26 mouse cellular contexts compared by ENCODE assay signal in the genomic region with DNA sequence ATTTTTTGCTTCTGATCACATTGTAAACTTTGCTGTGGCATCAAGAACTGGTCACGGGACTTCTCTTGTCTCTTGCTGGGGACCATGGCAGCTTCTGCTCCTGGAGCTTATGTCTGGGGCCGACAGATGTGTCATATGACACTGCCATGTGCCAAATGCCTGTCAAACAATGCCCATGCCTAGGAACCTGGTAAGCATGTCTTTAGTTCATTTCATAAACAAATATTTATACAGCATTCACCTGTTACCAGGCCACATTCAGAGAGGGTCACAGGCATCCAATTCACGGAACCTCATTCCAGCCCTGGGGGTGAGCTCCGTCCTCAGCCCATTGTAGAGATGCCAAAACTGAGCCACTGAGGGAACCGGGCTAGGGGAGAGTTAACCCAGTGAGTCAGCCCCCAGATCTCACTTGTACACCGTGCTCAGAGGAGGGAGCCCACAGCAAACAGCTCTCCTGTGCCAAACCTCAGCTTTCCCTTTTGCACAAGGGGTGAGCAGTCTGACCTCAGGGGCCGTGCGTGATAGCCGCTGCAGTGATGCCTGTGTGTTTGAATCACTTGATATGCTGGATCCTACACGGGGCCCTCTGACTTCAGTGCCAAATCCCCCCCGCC. TPM values are rescaled to one million over a fixed set of nuclear protein-coding genes. Genes with fewer than 3 reads are reported as not detected.
DNase-seq lines count a peak whose midpoint lies in the region; ATAC-seq lines count a peak whose summit lies in the region.
"Had no signal": no experiment of that assay in that cellular context is flagged by ENCODE, and none has a peak within 500 bp of the region (broad histone marks: within the 10 kb centered on the region; RNA-seq: fewer than 3 reads in every experiment).

No protein-coding gene starts in this region.

- H3K4me1 ChIP-seq in heart, embryonic 14.5 days (ENCODE audit: control insufficient read depth in 2 of 2, insufficient read depth in 2 of 2, low read length in 2 of 2): peaks cover 51 to 64% of the 10 kb centered on the region in 2 experiments
- peaks cover 67% of the 10 kb centered on the region for H3K4me1 ChIP-seq in neural tube, embryonic 12.5 days
- peaks cover 78% of the 10 kb centered on the region for H3K4me1 ChIP-seq in neural tube, embryonic 15.5 days

- no peak overlapping the region for H3K27ac ChIP-seq in heart, embryonic 14.5 days (replicated peaks in 1 of 2; ENCODE audit: control insufficient read depth in 1 of 2, insufficient read depth in 1 of 2, low read depth in 2 of 2, low read length in 2 of 2)
- H3K27ac ChIP-seq in neural tube, embryonic 12.5 days: no peak overlapping the region
- H3K27ac ChIP-seq in neural tube, embryonic 15.5 days (replicated peaks): 0 out of 2 replicates have a peak overlapping the region, but pooled peaks have one; percentile 24
- H3K27ac ChIP-seq: hindbrain, embryonic 13.5 days; layer of hippocampus, adult 2 months; limb, embryonic 15.5 days had no signal

- 0 out of 2 replicates have a peak overlapping the region, but pooled peaks have one; percentile 18 for H3K9ac ChIP-seq in heart, embryonic 14.5 days (ENCODE audit: low read length)
- H3K9ac ChIP-seq in neural tube, embryonic 12.5 days: 0 out of 2 replicates have a peak overlapping the region, but pooled peaks have one; percentile 5
- no peak overlapping the region for H3K9ac ChIP-seq in neural tube, embryonic 15.5 days (replicated peaks)
- H3K9ac ChIP-seq: hindbrain, embryonic 13.5 days; limb, embryonic 15.5 days; neural tube, embryonic 13.5 days had no signal

- no peak for ATAC-seq in heart, embryonic 14.5 days (ENCODE audit: insufficient number of reproducible peaks, insufficient read depth, low FRiP score, low read depth)
- no peak for ATAC-seq in neural tube, embryonic 12.5 days (ENCODE audit: low FRiP score, low read depth)
- no peak for ATAC-seq in neural tube, embryonic 15.5 days (ENCODE audit: low FRiP score)
- ATAC-seq: Patski had no signal

- H3K9me3 ChIP-seq in heart, embryonic 14.5 days (ENCODE audit: control insufficient read depth, low read length): no peaks in the 10 kb centered on the region
- H3K9me3 ChIP-seq in neural tube, embryonic 12.5 days: no peaks in the 10 kb centered on the region
- H3K9me3 ChIP-seq in neural tube, embryonic 15.5 days (replicated peaks): no peaks in the 10 kb centered on the region
- H3K9me3 ChIP-seq: hindbrain, embryonic 13.5 days; limb, embryonic 15.5 days; neural tube, embryonic 13.5 days had no signal

- no peak overlapping the region for H3K4me3 ChIP-seq in heart, embryonic 14.5 days (ENCODE audit: control insufficient read depth in 1 of 2, insufficient read depth in 1 of 2, low read depth in 1 of 2, low read length in 2 of 2)
- no peak overlapping the region for H3K4me3 ChIP-seq in neural tube, embryonic 12.5 days
- H3K4me3 ChIP-seq in neural tube, embryonic 15.5 days (replicated peaks): no peak overlapping the region
- H3K4me3 ChIP-seq: hindbrain, embryonic 13.5 days; layer of hippocampus, adult 2 months; limb, embryonic 15.5 days; neural tube, embryonic 13.5 days had no signal

- H3K36me3 ChIP-seq in heart, embryonic 14.5 days (ENCODE audit: control insufficient read depth, insufficient read depth, low read length): no peaks in the 10 kb centered on the region
- no peaks in the 10 kb centered on the region for H3K36me3 ChIP-seq in neural tube, embryonic 12.5 days
- H3K36me3 ChIP-seq in neural tube, embryonic 15.5 days: no peaks in the 10 kb centered on the region
- H3K36me3 ChIP-seq: hindbrain, embryonic 13.5 days; limb, embryonic 15.5 days; neural tube, embryonic 13.5 days had no signal

- no peak overlapping the region for H3K4me2 ChIP-seq in heart, embryonic 14.5 days (ENCODE audit: low read length)
- no peak overlapping the region for H3K4me2 ChIP-seq in neural tube, embryonic 12.5 days (replicated peaks)
- H3K4me2 ChIP-seq in neural tube, embryonic 15.5 days: no peak overlapping the region
- H3K4me2 ChIP-seq: hindbrain, embryonic 13.5 days; limb, embryonic 15.5 days; lung, embryonic 14.5 days; neural tube, embryonic 13.5 days had no signal

- H3K27me3 ChIP-seq in heart, embryonic 14.5 days (ENCODE audit: control insufficient read depth, insufficient read depth, low read length): no peaks in the 10 kb centered on the region
- H3K27me3 ChIP-seq in neural tube, embryonic 12.5 days (replicated peaks): no peaks in the 10 kb centered on the region
- H3K27me3 ChIP-seq in neural tube, embryonic 15.5 days (replicated peaks): no peaks in the 10 kb centered on the region
- H3K27me3 ChIP-seq: hindbrain, embryonic 13.5 days; limb, embryonic 15.5 days; neural tube, embryonic 13.5 days; Patski had no signal

- 71% methylated on average over 11 of the region's 11 CpGs for WGBS in heart, embryonic 14.5 days
- 85% methylated on average over 11 of the region's 11 CpGs for WGBS in neural tube, embryonic 12.5 days
- WGBS in neural tube, embryonic 15.5 days: 76% methylated on average over 11 of the region's 11 CpGs

- DNase-seq in cerebellum, postnatal 25 days: peak; percentile 14 to 15
- no peak for DNase-seq in cerebellum, postnatal 4 days (ENCODE audit: low spot score in 2 of 2)
- no peak for DNase-seq in heart, postnatal 10 days
- no peak for DNase-seq in neural tube, embryonic 10.5 days (ENCODE audit: extremely low spot score, low spot score)
- DNase-seq in adrenal gland, adult 2 months: no peak
- DNase-seq: cerebellum, postnatal 14 days; gastrocnemius, postnatal 25 days; kidney, adult 8-10 months; kidney, postnatal 14 days; layer of hippocampus, postnatal 36 days; lung, postnatal 4 days; thymus, postnatal 25 days had no signal

- intact Hi-C loops in heart, postnatal 10 days (cut with DNase I): no loop called here

RNA-seq across cellular contexts. Expression of a gene that starts 19.2 kb away (rescaled TPM):
- polyA plus RNA-seq in heart, embryonic 14.5 days (2014; fragmentation: Nextera tagmentation; extraction: Ambion mirVana): not detected in 2 replicates
- not detected for total RNA-seq in heart, postnatal 10 days (2021)
- polyA plus RNA-seq in neural tube, embryonic 12.5 days (2016; fragmentation: Nextera tagmentation; extraction: Ambion mirVana): not detected in 2 replicates
- not detected in 2 replicates for polyA plus RNA-seq in neural tube, embryonic 15.5 days (2015; fragmentation: Nextera tagmentation; extraction: Ambion mirVana)
- under 1 TPM in 1 of 2 experiments, not detected in 1; 0.09 TPM for total RNA-seq in adrenal gland, adult 2 months (2021)
- polyA plus RNA-seq in adrenal gland, adult 2 months (2012; rRNA removed): 0.03 and 0.10 TPM in 2 replicates
- total RNA-seq: adrenal gland, postnatal 4 days; layer of hippocampus, adult 2 months; layer of hippocampus, postnatal 36 days; left cerebral cortex, postnatal 14 days had no signal
- polyA plus RNA-seq: forebrain, embryonic 11.5 days; hindbrain, embryonic 13.5 days; intestine, embryonic 14.5 days; limb, embryonic 15.5 days; lung, embryonic 14.5 days; neural tube, embryonic 13.5 days; Patski; small intestine, adult 2 months had no signal

RNA-seq across cellular contexts. Expression of a gene that starts 38.9 kb away (rescaled TPM):
- polyA plus RNA-seq in heart, embryonic 14.5 days (2014; fragmentation: Nextera tagmentation; extraction: Ambion mirVana): 13.0 and 13.4 TPM in 2 replicates
- total RNA-seq in heart, postnatal 10 days (2021): 10 to 100 TPM; 15.6 to 15.7 TPM
- polyA plus RNA-seq in neural tube, embryonic 12.5 days (2016; fragmentation: Nextera tagmentation; extraction: Ambion mirVana): 20.4 and 21.6 TPM in 2 replicates
- 29.5 and 34.9 TPM in 2 replicates for polyA plus RNA-seq in neural tube, embryonic 15.5 days (2015; fragmentation: Nextera tagmentation; extraction: Ambion mirVana)
- total RNA-seq in adrenal gland, adult 2 months (2021): 100 to 1,000 TPM in 1 of 2 experiments, 10 to 100 TPM in 1; 77.6 to 145 TPM
- polyA plus RNA-seq in adrenal gland, adult 2 months (2012; rRNA removed): 221 and 280 TPM in 2 replicates

RNA-seq across cellular contexts. Expression of a gene that starts 53.4 kb away (rescaled TPM):
- polyA plus RNA-seq in heart, embryonic 14.5 days (2014; fragmentation: Nextera tagmentation; extraction: Ambion mirVana): 4.4 and 4.6 TPM in 2 replicates
- 10 to 100 TPM; 11.5 to 13.0 TPM for total RNA-seq in heart, postnatal 10 days (2021)
- polyA plus RNA-seq in neural tube, embryonic 12.5 days (2016; fragmentation: Nextera tagmentation; extraction: Ambion mirVana): 7.3 and 7.9 TPM in 2 replicates
- 4.5 and 5.2 TPM in 2 replicates for polyA plus RNA-seq in neural tube, embryonic 15.5 days (2015; fragmentation: Nextera tagmentation; extraction: Ambion mirVana)
- 10 to 100 TPM; 11.5 to 13.2 TPM for total RNA-seq in adrenal gland, adult 2 months (2021)
- 6.3 and 6.4 TPM in 2 replicates for polyA plus RNA-seq in adrenal gland, adult 2 months (2012; rRNA removed)

Comparison
In these comparisons a context has a peak if more than half of its experiments do, and no peak if none do; other contexts are left out.
1. DNase-seq: peak in cerebellum, postnatal 25 days (2 of 2); none in cerebellum, postnatal 4 days (0 of 2), heart, postnatal 10 days (0 of 2), neural tube, embryonic 10.5 days (single experiment) and adrenal gland, adult 2 months (single experiment).